Mouse (Mus musculus): ENCODE data around the gene Taar7a.

Gene Taar7a

DNA sequence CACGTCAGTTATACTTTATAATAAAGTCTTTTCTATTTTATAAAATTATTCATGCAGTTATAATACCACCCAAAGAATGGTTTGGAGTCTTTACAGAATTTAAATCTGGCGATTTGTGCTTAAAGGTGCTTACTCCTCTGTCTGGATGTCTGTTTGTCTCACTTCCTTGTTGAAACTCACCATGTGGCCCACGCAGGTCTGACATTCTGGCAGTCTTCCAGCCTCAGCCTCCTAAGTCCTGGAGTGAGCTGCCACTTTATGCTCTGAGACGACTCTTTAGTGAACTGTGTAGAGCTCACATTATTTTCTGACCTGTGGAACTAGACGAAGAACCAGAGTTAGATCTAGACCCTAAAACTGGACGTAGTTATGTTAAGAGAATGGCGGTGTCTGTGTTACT lies 45.3 kb downstream of the Taar7a start:
- no peak for DNase-seq (ENCODE audit: low spot score in 2 of 2)

DNA sequence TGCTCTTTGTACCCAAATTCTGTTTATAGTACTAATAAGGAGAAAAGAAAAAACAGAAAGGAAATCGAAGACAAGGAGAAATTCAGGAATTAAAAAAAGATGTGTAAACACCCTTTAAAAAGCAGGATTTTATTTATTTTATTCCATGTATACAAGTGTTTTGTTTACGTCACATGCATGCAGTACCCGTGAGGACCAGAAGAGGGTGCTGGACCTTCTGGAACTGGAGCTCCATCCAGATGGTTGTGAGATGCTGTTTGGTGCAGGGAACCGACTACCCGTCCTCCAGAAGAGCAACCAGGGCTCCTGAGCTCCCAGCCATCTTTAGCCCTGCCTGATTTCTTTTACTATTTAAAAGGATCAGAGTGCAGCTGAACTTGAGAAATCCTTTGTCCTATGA lies 50.8 kb downstream of the Taar7a start:
- no peak for DNase-seq (ENCODE audit: low spot score in 2 of 2)
